Mouse (Mus musculus): Measurements from ENCODE around the gene Rap1b. TPM values are rescaled to one million over a fixed set of nuclear protein-coding genes. Genes with fewer than 3 reads are reported as not detected.

The Rap1b gene
- total RNA-seq, 4 experiments from 2014 or later, result 52.8 to 55.2 (median 53.2) TPM

DNA sequence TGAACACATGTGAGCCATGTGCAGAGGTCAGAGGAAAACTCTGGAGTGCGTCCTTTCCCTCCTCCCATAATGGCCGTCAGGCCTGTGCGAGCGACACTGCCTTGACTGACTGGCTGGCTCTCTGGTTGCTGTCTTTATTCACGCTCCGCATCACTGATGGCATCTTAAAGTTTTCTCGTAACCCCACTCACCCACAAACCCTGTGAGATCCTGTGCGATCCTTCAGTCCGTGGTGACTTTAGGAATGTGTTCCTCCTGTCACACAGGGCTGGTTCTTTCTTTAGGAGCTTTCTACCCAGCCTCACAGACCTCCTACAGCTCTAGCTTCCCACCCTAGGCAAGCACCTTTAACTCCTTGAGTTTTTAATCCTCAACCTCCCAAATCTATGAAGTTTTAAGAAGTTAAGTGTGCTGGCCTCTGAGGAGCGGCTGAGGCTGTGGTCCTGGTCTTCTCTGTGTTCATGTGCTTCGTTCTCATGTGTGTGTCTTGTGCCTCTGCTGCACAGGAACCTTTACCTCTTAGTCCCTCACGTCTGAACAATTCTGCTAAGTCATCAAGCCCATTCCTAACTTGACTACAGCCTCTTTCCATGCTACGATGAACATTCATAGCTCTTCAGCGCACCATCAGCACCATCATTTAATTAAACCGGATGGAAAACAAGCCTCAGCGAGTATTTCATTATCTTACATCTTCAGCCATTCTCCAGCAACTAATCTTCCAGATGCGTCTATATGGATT is 73.3 kb downstream of the Rap1b start:
- DNase-seq (ENCODE audit: low spot score in 2 of 2), result no peak

DNA sequence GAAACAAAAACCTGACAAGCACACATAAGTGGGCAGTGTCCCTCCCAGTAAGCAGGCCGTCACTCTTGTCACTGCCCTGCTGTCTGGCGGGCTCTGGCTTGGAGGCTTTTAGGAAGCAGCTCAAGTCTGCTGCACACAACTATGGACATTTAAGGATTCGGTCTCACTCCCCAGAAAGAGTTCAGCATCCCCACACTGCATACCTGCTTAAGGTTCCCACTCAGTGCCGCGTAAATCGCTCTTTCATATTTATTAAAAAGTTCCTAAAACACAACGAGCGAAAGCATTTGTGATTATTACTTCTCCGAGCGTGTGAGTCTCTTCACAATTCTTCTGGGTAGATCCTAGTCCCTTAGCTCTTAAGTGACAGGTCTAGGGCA is 74.7 kb downstream of the Rap1b start:
- DNase-seq (ENCODE audit: low spot score in 2 of 2), result no peak

DNA sequence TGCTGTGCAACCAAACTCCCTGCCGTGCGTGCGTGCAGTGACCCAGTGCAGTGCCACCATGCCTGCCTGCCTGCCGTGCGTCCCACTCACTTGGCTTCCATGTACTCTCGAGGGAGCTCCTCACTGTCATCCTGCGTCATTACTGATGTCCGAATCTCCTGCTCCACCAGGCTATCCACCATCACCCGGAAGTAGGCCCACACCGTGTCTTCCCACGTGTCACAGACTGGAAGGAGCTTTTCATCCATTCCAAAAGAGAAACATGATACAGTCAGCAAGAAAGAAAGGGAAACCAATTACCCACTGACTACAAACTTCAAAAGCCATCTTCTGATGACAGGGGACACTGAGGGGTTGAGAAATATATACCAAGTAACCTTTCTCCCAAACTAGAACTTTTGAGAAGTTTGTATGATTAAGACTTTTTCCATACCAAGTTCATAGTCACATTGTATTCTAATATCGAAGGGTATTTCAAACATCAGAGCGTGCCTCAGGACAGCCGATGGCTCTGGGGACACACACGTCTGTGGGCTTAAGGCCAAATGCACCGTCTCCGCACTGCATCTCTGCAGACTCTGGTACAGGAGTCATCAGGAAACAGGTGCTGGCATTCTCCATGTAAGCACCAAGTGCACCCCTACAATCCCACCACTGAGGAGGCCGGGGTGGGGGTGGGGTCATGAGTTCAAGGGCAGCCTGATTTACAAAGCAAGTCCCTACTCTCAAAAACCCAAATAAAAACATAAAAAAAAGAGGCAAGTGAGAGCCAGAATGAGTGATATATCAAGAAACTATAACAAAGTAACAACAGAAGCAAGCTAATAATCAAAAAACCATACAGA is 75.3 kb downstream of the Rap1b start:
- DNase-seq (ENCODE audit: low spot score in 2 of 2), result no peak

DNA sequence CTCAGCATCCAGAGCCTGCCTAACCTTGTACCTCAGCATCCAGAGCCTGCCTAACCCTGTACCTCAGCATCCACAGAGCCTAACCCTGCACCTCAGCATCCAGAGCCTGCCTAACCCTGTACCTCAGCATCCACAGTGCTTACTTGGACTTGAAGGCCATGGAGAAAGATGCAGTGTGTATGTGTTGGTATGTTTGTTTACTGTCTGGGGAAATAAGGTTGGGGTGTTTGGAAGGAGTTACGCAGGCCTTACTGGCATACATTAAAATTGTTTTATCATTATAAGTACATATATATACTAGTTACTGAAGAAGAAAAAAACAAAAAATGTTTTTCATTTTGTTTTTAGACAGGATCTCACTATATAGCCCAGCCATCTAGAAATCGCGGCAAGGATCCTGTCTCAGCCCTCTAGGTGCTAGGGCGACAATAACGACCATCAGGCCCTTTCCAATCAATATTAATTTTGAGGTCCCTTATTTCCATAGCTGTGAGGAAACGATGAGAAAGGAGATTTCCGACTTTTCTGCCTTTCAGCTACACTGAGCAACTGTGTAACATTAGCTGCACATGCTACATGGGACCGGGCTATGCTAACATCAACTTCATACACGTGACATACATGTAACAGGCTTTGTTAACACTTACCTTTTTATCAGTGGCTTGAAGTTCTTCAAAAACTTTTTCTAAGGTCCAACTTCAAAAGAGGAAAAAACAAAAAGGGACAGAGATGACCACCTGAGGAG is 76.1 kb downstream of the Rap1b start:
- DNase-seq (ENCODE audit: low spot score in 2 of 2), result no peak

DNA sequence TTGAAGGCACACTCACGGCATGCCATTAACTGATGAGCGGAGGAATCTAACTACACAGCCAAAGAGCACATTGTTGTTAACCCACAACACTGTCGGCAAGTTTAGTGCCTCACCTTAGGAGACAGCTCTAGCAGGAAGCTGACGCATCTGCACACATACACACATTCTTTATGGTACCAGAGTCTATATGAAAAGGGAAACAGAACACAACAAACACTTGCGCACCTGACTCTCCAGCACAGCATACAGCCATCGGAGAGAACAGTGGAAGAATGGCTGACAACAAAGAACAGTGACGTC is 77.7 kb downstream of the Rap1b start:
- no peak for DNase-seq (ENCODE audit: low spot score in 2 of 2)

DNA sequence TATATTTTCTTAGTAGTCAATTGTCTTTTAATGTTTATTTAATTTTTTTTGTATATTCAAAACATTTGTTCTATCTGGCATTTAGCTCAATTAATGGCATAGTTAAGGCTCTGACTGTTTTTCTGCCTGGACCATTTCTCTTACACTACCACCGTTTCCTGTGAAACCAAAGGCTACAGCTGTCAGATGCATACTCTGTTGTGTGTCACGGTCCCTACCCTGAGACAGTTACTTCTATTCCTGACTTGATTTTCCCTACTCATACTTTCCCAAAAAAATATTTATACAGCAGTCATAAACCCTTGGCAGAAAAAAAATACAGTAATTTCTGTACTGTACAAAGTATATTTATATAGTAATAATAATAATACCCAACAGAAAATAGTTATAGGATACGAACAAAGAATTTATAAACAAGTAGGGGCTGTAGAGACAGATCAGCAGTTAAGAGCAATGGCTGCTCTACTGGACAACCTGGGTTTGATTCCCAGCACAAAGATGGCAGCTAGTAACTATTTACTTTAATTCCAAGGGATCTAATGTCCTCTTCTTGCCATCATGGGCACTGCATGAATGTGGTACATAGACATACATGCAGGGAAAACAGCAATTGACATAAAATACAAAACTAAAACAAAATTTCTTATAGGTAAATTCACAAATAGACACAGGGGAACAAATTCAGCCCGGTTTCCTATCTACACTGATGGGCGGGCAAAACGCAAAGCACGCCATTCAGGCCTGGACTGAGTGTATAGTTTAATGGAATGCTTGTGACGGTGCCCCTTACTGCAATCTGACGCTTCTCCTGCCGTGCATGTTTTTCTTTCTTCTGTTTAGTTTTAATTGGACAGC is 78.3 kb downstream of the Rap1b start:
- no peak for DNase-seq (ENCODE audit: low spot score in 2 of 2)

DNA sequence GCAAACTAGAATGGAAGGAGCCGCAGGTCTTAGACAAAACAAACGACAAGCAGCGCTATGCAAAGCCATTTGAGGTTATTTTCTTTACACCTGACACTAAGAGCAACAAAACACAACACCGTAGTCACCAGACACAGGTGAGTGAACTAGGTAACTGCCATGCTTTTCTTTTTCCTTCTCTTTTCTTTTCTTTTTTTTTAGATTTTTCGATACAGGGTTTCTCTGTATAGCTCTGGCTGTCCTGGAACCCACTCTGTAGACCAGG is 79.0 kb downstream of the Rap1b start:
- no peak for DNase-seq (ENCODE audit: low spot score in 2 of 2)

DNA sequence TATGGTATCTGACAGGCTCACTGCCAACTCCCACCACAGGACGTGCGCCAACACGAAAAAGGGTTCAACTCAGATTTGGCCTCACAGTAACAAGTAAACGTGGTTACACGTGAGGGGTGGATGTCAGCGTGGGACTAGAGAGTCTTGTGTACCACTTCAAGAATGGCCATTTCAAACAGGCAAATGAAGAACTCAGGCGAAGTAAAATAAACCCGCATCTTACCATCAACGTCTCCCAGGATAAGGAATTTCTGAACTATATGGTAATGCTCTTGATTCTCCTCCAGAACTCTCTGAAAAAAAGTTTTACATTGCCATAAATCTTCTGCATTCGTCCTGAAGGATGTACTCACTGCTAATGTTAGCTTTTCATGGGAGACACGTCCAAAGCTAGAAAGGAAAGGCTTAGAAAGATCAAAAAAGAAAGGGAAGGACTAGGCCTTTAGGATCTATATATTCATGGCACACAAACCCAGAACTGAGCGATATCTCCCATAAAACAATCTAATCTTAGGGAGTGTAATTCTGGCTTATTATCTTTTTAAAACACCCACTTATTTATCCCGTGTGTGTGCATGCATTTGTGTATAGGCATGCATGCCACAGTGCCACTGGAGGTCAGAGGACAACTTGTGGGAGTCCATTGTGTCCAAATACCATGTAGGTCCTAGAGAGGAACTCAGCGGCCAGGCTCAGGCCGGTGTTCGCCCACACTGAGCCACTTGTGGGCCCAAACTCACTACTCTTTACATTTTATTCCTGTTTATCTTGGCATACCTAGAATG is 79.5 kb downstream of the Rap1b start:
- no peak for DNase-seq (ENCODE audit: low spot score in 2 of 2)

DNA sequence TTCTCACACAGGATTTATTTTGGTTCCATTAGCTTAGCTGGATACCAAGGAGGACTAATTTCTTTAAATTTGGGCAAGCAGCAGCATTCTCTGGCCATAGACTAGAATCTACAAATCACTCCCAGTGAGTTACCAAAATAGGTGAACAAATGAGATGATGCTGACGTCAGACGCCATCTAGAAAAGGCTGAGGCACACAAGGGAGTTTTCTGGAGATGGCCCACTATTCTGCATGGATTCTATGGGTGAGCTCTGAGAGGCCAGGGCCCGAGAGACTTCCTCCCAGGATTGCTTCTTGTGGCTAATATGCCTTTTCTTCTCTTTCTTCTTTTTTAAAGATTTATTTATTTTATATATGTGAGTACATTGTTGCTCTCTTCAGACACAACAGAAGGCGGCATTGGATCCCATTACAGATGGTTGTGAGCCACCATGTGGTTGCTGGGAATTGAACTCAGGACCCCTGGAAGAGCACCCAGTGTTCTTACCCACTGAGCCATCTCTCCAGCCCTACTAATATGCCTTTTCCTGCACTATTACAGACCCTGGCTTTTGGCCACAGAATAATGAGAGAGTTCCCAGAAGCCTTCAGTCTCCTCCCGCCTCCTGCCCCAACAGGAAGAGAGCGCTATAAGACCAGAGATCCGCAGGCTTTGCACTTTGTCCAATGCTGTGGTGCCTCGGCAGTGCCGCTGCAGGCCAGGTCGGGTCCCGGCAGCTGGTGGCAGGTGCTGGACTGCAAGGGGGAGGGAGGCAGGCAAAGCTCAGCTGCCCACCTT is 80.5 kb downstream of the Rap1b start:
- no peak for DNase-seq (ENCODE audit: low spot score in 2 of 2)

DNA sequence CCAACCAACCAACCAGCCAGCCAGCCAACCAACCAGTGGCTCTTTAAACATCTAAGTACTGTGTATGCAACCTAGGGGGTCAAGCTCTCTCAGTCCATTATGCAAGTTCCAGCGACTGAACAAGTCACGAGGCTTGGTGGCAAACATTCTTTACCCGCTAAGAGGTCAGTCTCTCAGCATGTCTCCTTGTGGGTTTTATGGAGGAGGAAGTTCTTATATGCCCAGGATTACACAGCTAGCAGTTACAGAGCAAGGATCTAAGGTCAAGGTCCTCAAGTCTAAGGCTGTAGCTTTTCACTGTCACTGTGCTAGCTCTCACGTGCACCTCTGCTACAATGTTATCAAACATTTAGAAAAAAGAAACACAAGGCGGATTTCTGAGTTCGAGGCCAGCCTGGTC is 81.2 kb downstream of the Rap1b start:
- no peak for DNase-seq (ENCODE audit: low spot score in 2 of 2)

Other genes starting within 250 kb of the Rap1b start
- gene Cpm, start 216.5 kb downstream of the Rap1b start, total RNA-seq (2022), result 1 to 10 TPM; 7.6 to 8.4 (median 8.1) TPM
- gene Mdm2, start 135.3 kb downstream of the Rap1b start, total RNA-seq (2022), result 10 to 100 TPM; 44.9 to 54.3 (median 51.9) TPM
- gene Slc35e3, start 99.7 kb downstream of the Rap1b start, total RNA-seq (2022), result 10 to 100 TPM; 29.2 to 31.7 (median 30.3) TPM
- gene Nup107, start 53.3 kb downstream of the Rap1b start, total RNA-seq (2022), result 10 to 100 TPM; 16.2 to 20.4 (median 17.3) TPM

All from left cerebral cortex, adult 8-10 months (tissue).